Mouse (Mus musculus) megakaryocyte-erythroid progenitor cell, adult 5 weeks (primary cell): ENCODE results near the gene Atp7a. TPM values are rescaled to one million over a fixed set of nuclear protein-coding genes. Genes with fewer than 3 reads are reported as not detected.

Experiments
- polyA plus RNA-seq: library from polyadenylated mRNA; stranded (reverse); fragments of >175 nt; gene quantifications from 2 replicates; pipeline ENCODE4 v1.2.3, GENCODE M21; 2012

Gene Atp7a
- polyA plus RNA-seq = 0.22 and 0.45 TPM in 2 replicates

DNA sequence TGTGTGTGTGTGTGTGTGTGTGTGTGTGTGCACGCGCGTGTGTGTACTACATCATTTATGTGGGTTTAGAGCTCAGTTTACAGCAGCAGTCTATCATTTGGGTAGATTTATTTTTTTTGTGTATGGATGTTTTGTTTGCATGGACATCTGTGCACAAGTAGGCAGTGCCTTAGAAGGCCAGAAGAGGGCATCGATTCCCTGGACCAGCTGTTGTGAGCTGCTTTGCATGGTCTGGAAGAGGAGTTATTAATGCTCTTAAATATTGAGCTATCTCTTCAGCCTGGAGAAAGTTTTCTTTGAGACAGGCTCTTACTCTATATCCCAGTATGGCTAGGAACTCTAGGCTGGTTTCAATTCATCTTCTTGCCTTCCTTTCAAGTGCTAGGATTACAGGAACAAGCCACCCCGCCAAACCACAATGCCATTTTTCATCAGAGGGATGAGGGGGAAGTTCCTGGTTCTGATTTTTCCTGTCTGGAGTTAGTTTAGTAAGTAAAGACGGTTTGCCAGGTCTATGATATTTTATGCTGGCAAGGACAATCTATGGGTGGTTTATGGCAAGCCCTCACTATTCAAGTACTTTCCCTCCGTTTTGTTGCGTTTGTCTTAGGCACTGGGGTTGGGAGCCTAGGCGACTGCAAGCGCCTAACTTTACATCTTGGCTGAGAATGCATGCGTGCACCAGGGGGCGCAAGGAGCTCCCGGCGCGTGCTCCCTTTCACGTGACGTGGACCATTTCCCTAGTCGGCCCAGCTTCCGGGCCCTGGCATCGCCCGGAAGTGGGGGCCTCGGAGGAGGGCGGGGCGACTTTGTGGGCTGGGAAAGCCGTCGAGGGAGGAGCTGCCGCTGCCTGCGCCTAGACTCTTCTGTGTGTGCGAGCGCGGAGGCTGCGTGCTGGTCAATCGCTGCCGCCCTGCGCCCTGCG is at the start of gene Atp7a:
Atp7a (plus strand) TSS at position 859 of the 925 bp plus-strand sequence.

GRCm38 (mm10) chrX:106011465-106012159 is 15.5 kb upstream of the Atp7a start, which contains the start of gene Magt1:
TSS of gene Magt1 (minus strand) at chrX:106011906.

GRCm38 (mm10) chrX:106015571-106016322 is 11.3 kb upstream of the Atp7a start, which contains the start of gene Cox7b:
TSS of gene Cox7b (plus strand) at chrX:106015700.

GRCm38 (mm10) chrX:106142936-106143335 is 115.9 kb downstream of the Atp7a start, which contains the start of gene Tlr13:
TSS of gene Tlr13 (plus strand) at chrX:106143204.

Other genes starting within 250 kb of the Atp7a start
- gene Atrx, start 97.9 kb upstream of the Atp7a start, polyA plus RNA-seq = 21.1 and 33.6 TPM in 2 replicates
- 4.3 and 5.3 TPM in 2 replicates for gene Magt1, start 15.4 kb upstream of the Atp7a start, polyA plus RNA-seq
- 9.2 and 11.0 TPM in 2 replicates for gene Cox7b, start 11.6 kb upstream of the Atp7a start, polyA plus RNA-seq
- gene Tlr13, start 115.9 kb downstream of the Atp7a start, polyA plus RNA-seq = 0.01 and 0.04 TPM in 2 replicates
- 17.5 and 21.5 TPM in 2 replicates for gene Pgk1, start 159.8 kb downstream of the Atp7a start, polyA plus RNA-seq
- 0.24 and 0.26 TPM in 2 replicates for gene Taf9b, start 193.9 kb downstream of the Atp7a start, polyA plus RNA-seq
- gene Fnd3c2, start 228.1 kb downstream of the Atp7a start, polyA plus RNA-seq = not detected in 2 replicates